Mouse (Mus musculus) stomach, postnatal 0 days (tissue): Measurements from ENCODE around the gene Ifitm10. TPM values are rescaled to one million over a fixed set of nuclear protein-coding genes. Genes with fewer than 3 reads are reported as not detected.
"Not testable (repeated sequence)": the region's sequence is repeated elsewhere in the genome, so short reads cannot be mapped to it uniquely, and the experiment has no call there.

Experiments used
- ATAC-seq: fragments of 200-750 bp; cut with Nextera tagmentation; 2 replicates; pipeline ENCODE4 v1.8.0; 2017; ENCODE audit not compliant: low FRiP score, low TSS enrichment
- DNase-seq: peaks from one replicate; pipeline ENCODE4 v3.0.0-alpha.2; 2016; ENCODE audit warnings: low spot score
- H3K27ac ChIP-seq: fragments of 300-500 bp; sonication (generic); replicated peaks from 2 replicates; pipeline ENCODE4 v1.5.1; 2014; ENCODE audit warnings: mild to moderate bottlenecking, control low read depth
- H3K27me3 ChIP-seq: fragments of 300-500 bp; sonication (generic); 2 replicates; pipeline ENCODE4 v1.6.1; 2014; ENCODE audit warnings: low read length; ENCODE audit not compliant: control insufficient read depth, insufficient read depth
- H3K36me3 ChIP-seq: fragments of 300-500 bp; sonication (generic); 2 replicates; pipeline ENCODE4 v1.6.1; 2014; ENCODE audit warnings: low read length, mixed read lengths; ENCODE audit not compliant: control insufficient read depth, insufficient read depth
- H3K4me1 ChIP-seq: fragments of 300-500 bp; sonication (generic); replicated peaks from 2 replicates; pipeline ENCODE4 v1.6.1; 2014; ENCODE audit warnings: antibody characterized with exemption; ENCODE audit not compliant: control insufficient read depth, insufficient read depth
- H3K4me2 ChIP-seq: fragments of 300-500 bp; sonication (generic); replicated peaks from 2 replicates; pipeline ENCODE4 v1.6.1; 2014; ENCODE audit warnings: low read depth, mild to moderate bottlenecking, control low read depth, moderate library complexity
- H3K4me3 ChIP-seq: fragments of 300-500 bp; sonication (generic); 2 replicates; pipeline ENCODE4 v1.5.1; 2014; ENCODE audit warnings: low read depth, low read length, control low read depth
- H3K9ac ChIP-seq: fragments of 300-500 bp; sonication (generic); 2 replicates; pipeline ENCODE4 v1.6.1; 2014; ENCODE audit warnings: mild to moderate bottlenecking, low read length, control low read depth, mixed read lengths
- H3K9me3 ChIP-seq: fragments of 300-500 bp; sonication (generic); 2 replicates; pipeline ENCODE4 v1.6.1; 2016; ENCODE audit warnings: low read length; ENCODE audit not compliant: control insufficient read depth
- CTCF ChIP-seq: IDR thresholded peaks from 2 replicates; pipeline ENCODE4 v1.5.1; 2016; ENCODE audit warnings: antibody characterized with exemption, low read depth, mild to moderate bottlenecking, moderate library complexity
- EP300 ChIP-seq: optimal IDR thresholded peaks from 2 replicates; pipeline ENCODE3; 2016; ENCODE audit warnings: antibody characterized with exemption
- WGBS: fragments of 180-500 bp; shearing (Covaris S2); extraction: QIAGEN DNeasy Blood & Tissue Kit; methylation state at CpG from one replicate; pipeline ENCODE4 v1.1.7; 2014; 5-methylcytosine and 5-hydroxymethylcytosine counted together
- polyA plus RNA-seq: library from polyadenylated mRNA; unstranded; fragments of >200 nt; fragmentation: Nextera tagmentation; extraction: Ambion mirVana; gene quantifications from 2 replicates; pipeline ENCODE4 v1.2.1, GENCODE M21; 2015

Ifitm10 gene
- polyA plus RNA-seq, 1 experiment from 2014 or later, result 9.9 TPM

GRCm38 (mm10) chr7:142415314-142415713 lies 41.8 kb upstream of the Ifitm10 start:
- Histone ChIP-seq H3K4me3 (no peak overlapping the region), H3K36me3 (no peaks in the 10 kb centered on the region), H3K9me3 (no peaks in the 10 kb centered on the region), H3K27ac (no peak overlapping the region), H3K4me1 (no peaks in the 10 kb centered on the region), H3K27me3 (no peaks in the 10 kb centered on the region), H3K4me2 (no peak overlapping the region), H3K9ac (no peak overlapping the region)
- ATAC-seq (no peak), DNase-seq (no peak)
- WGBS, result 44% methylated on average over 4 of the region's 4 CpGs
- TF ChIP-seq CTCF (no peak), EP300 (no peak)

GRCm38 (mm10) chr7:142413285-142413684 lies 39.7 kb upstream of the Ifitm10 start:
- H3K4me1 ChIP-seq, result no peaks in the 10 kb centered on the region
- no peaks in the 10 kb centered on the region for H3K36me3 ChIP-seq
- H3K4me3 ChIP-seq, result no peak overlapping the region
- TF ChIP-seq CTCF (no peak), EP300 (no peak)
- WGBS, result 76% methylated on average over 6 of the region's 6 CpGs
- H3K27ac ChIP-seq, result no peak overlapping the region
- H3K27me3 ChIP-seq, result no peaks in the 10 kb centered on the region
- no peak overlapping the region for H3K4me2 ChIP-seq
- H3K9ac ChIP-seq, result no peak overlapping the region
- ATAC-seq, result no peak
- no peak for DNase-seq
- H3K9me3 ChIP-seq, result no peaks in the 10 kb centered on the region

GRCm38 (mm10) chr7:142409603-142410002 lies 36.0 kb upstream of the Ifitm10 start:
- ATAC-seq, result peak; percentile 89
- H3K27ac ChIP-seq, result 0 out of 2 replicates have a peak overlapping the region, but pooled peaks have one; percentile 18

GRCm38 (mm10) chr7:142408686-142409085 lies 35.1 kb upstream of the Ifitm10 start:
- DNase-seq, result no peak
- Histone ChIP-seq H3K36me3 (no peaks in the 10 kb centered on the region), H3K27me3 (no peaks in the 10 kb centered on the region), H3K9ac (no peak overlapping the region), H3K4me3 (no peak overlapping the region), H3K27ac (no peak overlapping the region), H3K4me1 (no peaks in the 10 kb centered on the region), H3K9me3 (no peaks in the 10 kb centered on the region), H3K4me2 (no peak overlapping the region)
- no peak for ATAC-seq
- 91% methylated on average over 8 of the region's 8 CpGs for WGBS
- TF ChIP-seq CTCF (no peak), EP300 (no peak)

More at GRCm38 (mm10) chr7:142409603-142410002, 36.0 kb upstream of the Ifitm10 start:
- H3K36me3 ChIP-seq, result no peaks in the 10 kb centered on the region
- H3K9ac ChIP-seq, result no peak overlapping the region
- TF ChIP-seq EP300, result no peak
- TF ChIP-seq CTCF, result no peak
- H3K9me3 ChIP-seq, result no peaks in the 10 kb centered on the region
- H3K4me3 ChIP-seq, result no peak overlapping the region
- no peaks in the 10 kb centered on the region for H3K27me3 ChIP-seq
- WGBS, result 62% methylated on average over 3 of the region's 3 CpGs
- no peaks in the 10 kb centered on the region for H3K4me1 ChIP-seq
- no peak overlapping the region for H3K4me2 ChIP-seq
- DNase-seq, result no peak

GRCm38 (mm10) chr7:142407935-142408334 lies 34.4 kb upstream of the Ifitm10 start:
- Histone ChIP-seq H3K9ac (no peak overlapping the region), H3K27ac (no peak overlapping the region), H3K27me3 (no peaks in the 10 kb centered on the region), H3K9me3 (no peaks in the 10 kb centered on the region), H3K4me1 (no peaks in the 10 kb centered on the region), H3K4me2 (no peak overlapping the region), H3K36me3 (no peaks in the 10 kb centered on the region), H3K4me3 (no peak overlapping the region)
- no peak for TF ChIP-seq EP300
- TF ChIP-seq CTCF, result 0 out of 2 replicates have a peak, but pooled peaks have one; percentile 23
- WGBS, result 66% methylated on average over 4 of the region's 4 CpGs
- no peak for DNase-seq
- ATAC-seq, result no peak

- H3K27me3 ChIP-seq, H3K9me3 ChIP-seq, DNase-seq, H3K27ac ChIP-seq, H3K36me3 ChIP-seq, H3K9ac ChIP-seq, H3K4me1 ChIP-seq, ATAC-seq, H3K4me2 ChIP-seq, H3K4me3 ChIP-seq: not testable (repeated sequence)
- 95% methylated on average over 5 of the region's 5 CpGs for WGBS
These were observed 31.6 kb upstream of the Ifitm10 start for GRCm38 (mm10) chr7:142405134-142405533.
